Mouse (Mus musculus) MEL (cell line): ENCODE data around the gene Nxf7. TPM values are rescaled to one million over a fixed set of nuclear protein-coding genes. Genes with fewer than 3 reads are reported as not detected.
"Not testable (repeated sequence)": the region's sequence is repeated elsewhere in the genome, so short reads cannot be mapped to it uniquely, and the experiment has no call there.

Experiments
- DNase-seq: peaks from one replicate; pipeline ENCODE4 v3.0.0; 2011; ENCODE audit warnings: low read depth, low spot score
- H3K27ac ChIP-seq: 2 replicates; pipeline ENCODE4 v1.5.1; 2012; ENCODE audit warnings: low read depth, mild to moderate bottlenecking, control low read depth, low read length, moderate library complexity; ENCODE audit not compliant: control insufficient read depth
- H3K27me3 ChIP-seq, 2 experiments: fragments of 150-350 bp in 1 of 2; sonication (generic) in 1 of 2; 2 replicates each; pipeline ENCODE4 v1.6.1; 2012; ENCODE audit warnings: low read length in 2 of 2, mild to moderate bottlenecking in 2 of 2, improper control_type of control experiment in 1 of 2, moderate library complexity in 1 of 2; ENCODE audit not compliant: insufficient read depth in 2 of 2, control insufficient read depth in 1 of 2
- H3K36me3 ChIP-seq, 2 experiments: 2 replicates each; pipeline ENCODE4 v1.6.1; 2012 to 2014; ENCODE audit warnings: low read length in 2 of 2, improper control_type of control experiment in 1 of 2, inconsistent platforms in 1 of 2, mild to moderate bottlenecking in 1 of 2; ENCODE audit not compliant: insufficient read depth in 2 of 2, control insufficient read depth in 1 of 2
- H3K4me1 ChIP-seq, 2 experiments: fragments of 150-350 bp in 1 of 2; sonication (generic) in 1 of 2; 2 replicates each; pipeline ENCODE4 v1.6.1; 2012; ENCODE audit warnings: low read length in 2 of 2, improper control_type of control experiment in 1 of 2, mild to moderate bottlenecking in 1 of 2; ENCODE audit not compliant: insufficient read depth in 2 of 2, control insufficient read depth in 1 of 2
- H3K4me3 ChIP-seq, 2 experiments: fragments of 150-350 bp in 1 of 2; sonication (generic) in 1 of 2; 2 replicates each; pipeline ENCODE4 v1.5.1; 2012; ENCODE audit warnings: low read depth in 2 of 2, low read length in 2 of 2, mild to moderate bottlenecking in 2 of 2, moderate library complexity in 2 of 2, control low read depth in 1 of 2, improper control_type of control experiment in 1 of 2; ENCODE audit not compliant: control insufficient read depth in 1 of 2, insufficient read depth in 1 of 2
- H3K79me2 ChIP-seq: 2 replicates; pipeline ENCODE4 v1.6.1; 2012; ENCODE audit warnings: mild to moderate bottlenecking, low read length, moderate library complexity; ENCODE audit not compliant: control insufficient read depth, poor library complexity, insufficient read depth
- H3K9ac ChIP-seq: 2 replicates; pipeline ENCODE4 v1.6.1; 2012; ENCODE audit warnings: low read depth, mild to moderate bottlenecking, control low read depth, low read length, moderate library complexity; ENCODE audit not compliant: control insufficient read depth, poor library complexity, severe bottlenecking
- H3K9me3 ChIP-seq: fragments of 150-350 bp; sonication (generic); replicated peaks from 2 replicates; pipeline ENCODE4 v1.6.1; 2012; ENCODE audit warnings: mild to moderate bottlenecking, low read length, improper control_type of control experiment, moderate library complexity; ENCODE audit not compliant: insufficient read depth
- CHD2 ChIP-seq: IDR thresholded peaks from 2 replicates; pipeline ENCODE4 v1.6.1; 2011; ENCODE audit warnings: low read length, improper control_type of control experiment
- CTCF ChIP-seq, 3 experiments: IDR thresholded peaks in 2 of 3; conservative IDR thresholded peaks in 1 of 3; 2 replicates each; pipeline ENCODE4 v1.5.1; 2011 to 2012; ENCODE audit warnings: low read length in 3 of 3, low read depth in 2 of 3, mild to moderate bottlenecking in 2 of 3, improper control_type of control experiment in 1 of 3, inconsistent platforms in 1 of 3, mixed read lengths in 1 of 3, moderate library complexity in 1 of 3; ENCODE audit not compliant: control insufficient read depth in 1 of 3, insufficient read depth in 1 of 3, poor library complexity in 1 of 3, severe bottlenecking in 1 of 3
- E2F4 ChIP-seq: IDR thresholded peaks from 2 replicates; pipeline ENCODE4 v1.6.1; 2011; ENCODE audit warnings: low read depth, low read length, improper control_type of control experiment, borderline replicate concordance
- EP300 ChIP-seq, 2 experiments: IDR thresholded peaks; 2 replicates each; pipeline ENCODE4 v1.6.1; 2011; ENCODE audit warnings: improper control_type of control experiment in 2 of 2, low read length in 2 of 2, low read depth in 1 of 2, mild to moderate bottlenecking in 1 of 2
- HCFC1 ChIP-seq: IDR thresholded peaks from 2 replicates; pipeline ENCODE4 v1.6.1; 2012; ENCODE audit warnings: low read depth, mild to moderate bottlenecking, inconsistent platforms, low read length, improper control_type of control experiment, moderate library complexity
- MEF2A ChIP-seq: IDR thresholded peaks from 2 replicates; pipeline ENCODE4 v1.6.1; 2014; ENCODE audit warnings: low read depth, mild to moderate bottlenecking, inconsistent platforms, low read length, improper control_type of control experiment; ENCODE audit not compliant: poor library complexity, insufficient replicate concordance, severe bottlenecking; ENCODE audit errors: extremely low read depth
- POLR2AphosphoS2 ChIP-seq: IDR thresholded peaks from 2 replicates; pipeline ENCODE4 v1.6.1; 2011; ENCODE audit warnings: low read length, improper control_type of control experiment
- POLR2AphosphoS5 ChIP-seq: IDR thresholded peaks from 2 replicates; pipeline ENCODE4 v1.6.1; 2012; ENCODE audit warnings: low read depth, borderline replicate concordance, mild to moderate bottlenecking, inconsistent platforms, low read length, moderate library complexity, mixed read lengths
- RAD21 ChIP-seq: IDR thresholded peaks from 2 replicates; pipeline ENCODE4 v1.6.1; 2011; ENCODE audit warnings: mild to moderate bottlenecking, low read depth, low read length, improper control_type of control experiment
- SMC3 ChIP-seq: IDR thresholded peaks from 2 replicates; pipeline ENCODE4 v1.6.1; 2011; ENCODE audit warnings: low read depth, low read length, improper control_type of control experiment
- UBTF ChIP-seq: IDR thresholded peaks from 2 replicates; pipeline ENCODE4 v1.6.1; 2012; ENCODE audit warnings: low read depth, mild to moderate bottlenecking, inconsistent platforms, low read length, improper control_type of control experiment, moderate library complexity, borderline replicate concordance; ENCODE audit not compliant: insufficient read depth
- USF1 ChIP-seq: IDR thresholded peaks from 2 replicates; pipeline ENCODE4 v1.6.1; 2014; ENCODE audit warnings: low read depth, mild to moderate bottlenecking, inconsistent platforms, low read length, improper control_type of control experiment, moderate library complexity
- USF2 ChIP-seq, 2 experiments: IDR thresholded peaks; 2 replicates each; pipeline ENCODE4 v1.6.1; 2011 to 2012; ENCODE audit warnings: improper control_type of control experiment in 2 of 2, low read length in 2 of 2, borderline replicate concordance in 1 of 2, inconsistent platforms in 1 of 2, low read depth in 1 of 2, mild to moderate bottlenecking in 1 of 2; ENCODE audit not compliant: insufficient read depth in 1 of 2
- ZC3H11A ChIP-seq: IDR thresholded peaks from 2 replicates; pipeline ENCODE4 v1.6.1; 2012; ENCODE audit warnings: low read depth, mild to moderate bottlenecking, inconsistent platforms, low read length, improper control_type of control experiment
- polyA plus RNA-seq, 2 experiments: library from polyadenylated mRNA; stranded (reverse) in 1 of 2; unstranded in 1 of 2; fragments of >175 nt in 1 of 2; fragments of >200 nt in 1 of 2; gene quantifications; 2 replicates each; pipeline versions ENCODE4 v1.2.1 to v1.2.4; 2012; ENCODE audit warnings: low replicate concordance in 2 of 2, low read depth in 1 of 2; ENCODE audit not compliant: insufficient read length in 2 of 2, insufficient read depth in 1 of 2, missing spikeins in 1 of 2
- total RNA-seq: library from RNA; depleted of rRNA; stranded (reverse); fragments of 300-350 nt; gene quantifications from 2 replicates; pipeline ENCODE4 v1.2.3, GENCODE M21; 2012

Gene Nxf7
- total and polyA plus RNA-seq, 3 experiments = 0.12 to 11.3 TPM; not detected in 1

GRCm38 (mm10) chrX:135601298-135602029 is 2.9 kb upstream of the Nxf7 start:
- not testable (repeated sequence) for H3K4me3 ChIP-seq, H3K36me3 ChIP-seq, H3K27me3 ChIP-seq, H3K79me2 ChIP-seq, H3K4me1 ChIP-seq, H3K9ac ChIP-seq, H3K9me3 ChIP-seq, H3K27ac ChIP-seq
- peak; percentile 31; the same call in 1 of the 2 replicates for TF ChIP-seq SMC3
- peak in 2 of 3 experiments; percentile 51 to 54; a peak in 4 of 6 replicates for TF ChIP-seq CTCF (IDR thresholded peaks at IDR 0.05 in 2 of 3, conservative IDR thresholded peaks at IDR 0.05 in 1 of 3; ENCODE audit: control insufficient read depth in 1 of 3, insufficient read depth in 1 of 3, low read depth in 2 of 3, low read length in 3 of 3, poor library complexity in 1 of 3, severe bottlenecking in 1 of 3)
- peak; percentile 20 for TF ChIP-seq RAD21
- peak; percentile 6; the same call in 1 of the 2 replicates for TF ChIP-seq ZC3H11A
- DNase-seq = peak; percentile 62

GRCm38 (mm10) chrX:135598096-135598495 is 481 bp downstream of the Nxf7 start:
- Histone ChIP-seq H3K9me3 (no peaks in the 10 kb centered on the region), H3K27me3 (no peaks in the 10 kb centered on the region), H3K36me3 (no peaks in the 10 kb centered on the region), H3K9ac (no peak overlapping the region), H3K4me3 (no peak overlapping the region; a peak in 1 of 4 replicates), H3K79me2 (no peaks in the 10 kb centered on the region), H3K27ac (no peak overlapping the region), H3K4me1 (no peaks in the 10 kb centered on the region)
- no peak for DNase-seq
- TF ChIP-seq POLR2AphosphoS5 (no peak), POLR2AphosphoS2 (no peak), MEF2A (no peak), CHD2 (no peak), ZC3H11A (no peak), EP300 (IDR thresholded peaks at IDR 0.05; ENCODE audit: low read depth in 1 of 2, low read length in 2 of 2) (no peak), SMC3 (no peak), UBTF (no peak), E2F4 (no peak)

GRCm38 (mm10) chrX:135576412-135576811 is 22.2 kb downstream of the Nxf7 start:
- no peak overlapping the region for H3K27ac ChIP-seq
- H3K27me3 ChIP-seq = no peaks in the 10 kb centered on the region
- H3K4me1 ChIP-seq = no peaks in the 10 kb centered on the region
- H3K79me2 ChIP-seq = no peaks in the 10 kb centered on the region
- DNase-seq = no peak
- no peaks in the 10 kb centered on the region for H3K36me3 ChIP-seq
- H3K4me3 ChIP-seq = no peak overlapping the region
- H3K9ac ChIP-seq = no peak overlapping the region
- no peaks in the 10 kb centered on the region for H3K9me3 ChIP-seq
- no peak for TF ChIP-seq HCFC1
- TF ChIP-seq USF2 (IDR thresholded peaks at IDR 0.05; ENCODE audit: borderline replicate concordance in 1 of 2, insufficient read depth in 1 of 2, low read depth in 1 of 2, low read length in 2 of 2) = no peak
- no peak for TF ChIP-seq USF1
- TF ChIP-seq, all 39 proteins: peak for 0

DNA sequence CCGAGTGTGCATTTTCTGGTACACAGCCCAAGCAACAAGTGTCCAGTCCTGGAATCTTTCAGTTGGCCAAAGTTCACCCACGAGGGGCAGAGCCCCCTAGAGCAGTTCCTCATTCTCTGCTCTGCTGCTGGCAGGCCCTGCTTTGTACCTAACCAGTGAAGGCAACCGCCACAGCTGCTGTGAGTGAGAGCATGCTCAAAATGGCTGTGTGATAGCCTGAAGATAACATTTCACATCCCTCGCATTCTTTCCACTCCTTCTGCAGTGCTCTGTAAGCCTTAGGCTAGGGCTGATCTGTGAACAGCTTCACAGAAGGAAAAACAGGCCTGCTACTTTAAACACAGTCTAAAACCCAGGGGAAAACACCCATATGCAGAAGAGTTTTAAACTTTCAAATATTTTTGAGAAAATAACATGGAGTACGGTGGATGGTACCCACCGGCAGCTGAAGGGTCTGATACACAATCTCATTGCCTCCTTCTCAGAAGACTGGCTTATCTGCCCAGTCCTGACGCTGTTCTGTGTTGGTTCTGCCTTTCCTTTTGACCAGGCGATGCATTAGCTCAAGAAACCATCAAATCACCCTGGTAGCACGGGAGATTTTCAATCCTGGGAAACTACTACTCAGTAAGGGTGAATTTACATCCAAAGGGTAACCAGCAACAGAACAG is 23.5 kb downstream of the Nxf7 start:
- not testable (repeated sequence) for DNase-seq, H3K27ac ChIP-seq, H3K79me2 ChIP-seq, H3K27me3 ChIP-seq, H3K4me1 ChIP-seq, H3K9me3 ChIP-seq, H3K36me3 ChIP-seq
- Histone ChIP-seq H3K4me3 (peak overlapping the region in 1 of 2 experiments; percentile 47; a peak in 1 of 4 replicates), H3K9ac (peak overlapping the region; percentile 28; the same call in 1 of the 2 replicates)
